Mouse (Mus musculus): ENCODE measurements at regions not wholly inside any gene's neighbourhood (a gene's known extent, or its start where the extent isn't known, plus 50 kb on each side); places are given as distances from the start of the nearest gene placed in this dataset.

- Histone ChIP-seq H3K4me2 (no peak overlapping the region), H3K27ac (no peak overlapping the region), H3K9ac (no peak overlapping the region), H3K36me3 (no peaks in the 10 kb centered on the region), H3K27me3 (no peaks in the 10 kb centered on the region), H3K4me3 (replicated peaks) (no peak overlapping the region), H3K4me1 (peaks cover 24% of the 10 kb centered on the region), H3K9me3 (replicated peaks) (no peaks in the 10 kb centered on the region)
- WGBS = 58% methylated on average over 3 of the region's 3 CpGs
- ATAC-seq (replicated peaks; ENCODE audit: low FRiP score) = no peak
Measured at GRCm38 (mm10) chr10:111897361-111897760, 75.1 kb upstream of the Krr1 start.

GRCm38 (mm10) chr10:111900723-111901716 lies 71.4 kb upstream of the Krr1 start:
- no peak for ATAC-seq (replicated peaks; ENCODE audit: low FRiP score)
- Histone ChIP-seq H3K27me3 (no peaks in the 10 kb centered on the region), H3K9ac (no peak overlapping the region), H3K9me3 (replicated peaks) (no peaks in the 10 kb centered on the region), H3K27ac (no peak overlapping the region), H3K4me3 (replicated peaks) (no peak overlapping the region), H3K4me1 (peaks cover 7% of the 10 kb centered on the region), H3K4me2 (no peak overlapping the region), H3K36me3 (no peaks in the 10 kb centered on the region)
- WGBS = 73% methylated on average over 17 of the region's 17 CpGs

- H3K27me3 ChIP-seq = no peaks in the 10 kb centered on the region
- no peak overlapping the region for H3K4me3 ChIP-seq (replicated peaks)
- H3K36me3 ChIP-seq = no peaks in the 10 kb centered on the region
- H3K27ac ChIP-seq = no peak overlapping the region
- no peak overlapping the region for H3K4me2 ChIP-seq
- ATAC-seq (replicated peaks; ENCODE audit: low FRiP score) = no peak
- H3K9me3 ChIP-seq (replicated peaks) = no peaks in the 10 kb centered on the region
- no peak overlapping the region for H3K9ac ChIP-seq
- 94% methylated on average over 8 of the region's 8 CpGs for WGBS
- peaks cover 7% of the 10 kb centered on the region for H3K4me1 ChIP-seq
Measured at GRCm38 (mm10) chr10:111903956-111904355, 68.5 kb upstream of the Krr1 start.

GRCm38 (mm10) chr10:111907836-111908235 lies 64.6 kb upstream of the Krr1 start:
- H3K4me2 ChIP-seq = no peak overlapping the region
- no peak overlapping the region for H3K4me3 ChIP-seq (replicated peaks)
- H3K4me1 ChIP-seq = no peaks in the 10 kb centered on the region
- no peak for ATAC-seq (replicated peaks; ENCODE audit: low FRiP score)
- H3K27ac ChIP-seq = no peak overlapping the region
- H3K36me3 ChIP-seq = no peaks in the 10 kb centered on the region
- no peaks in the 10 kb centered on the region for H3K9me3 ChIP-seq (replicated peaks)
- H3K9ac ChIP-seq = no peak overlapping the region
- no peaks in the 10 kb centered on the region for H3K27me3 ChIP-seq
- WGBS = 79% methylated on average over 5 of the region's 5 CpGs

- no peaks in the 10 kb centered on the region for H3K27me3 ChIP-seq
- H3K9me3 ChIP-seq (replicated peaks) = no peaks in the 10 kb centered on the region
- no peak for ATAC-seq (replicated peaks; ENCODE audit: low FRiP score)
- H3K36me3 ChIP-seq = no peaks in the 10 kb centered on the region
- 96% methylated on average over 6 of the region's 6 CpGs for WGBS
- H3K4me3 ChIP-seq (replicated peaks) = no peak overlapping the region
- H3K27ac ChIP-seq = no peak overlapping the region
- no peak overlapping the region for H3K4me2 ChIP-seq
- H3K9ac ChIP-seq = no peak overlapping the region
- H3K4me1 ChIP-seq = 0 out of 2 replicates have a peak, but pooled peaks cover 3% of the 10 kb centered on the region
Measured at GRCm38 (mm10) chr10:111912561-111912960, 59.9 kb upstream of the Krr1 start.

- Histone ChIP-seq H3K27me3 (no peaks in the 10 kb centered on the region), H3K27ac (no peak overlapping the region), H3K4me3 (replicated peaks) (no peak overlapping the region), H3K36me3 (no peaks in the 10 kb centered on the region), H3K4me1 (peaks cover 8% of the 10 kb centered on the region), H3K4me2 (no peak overlapping the region), H3K9ac (no peak overlapping the region), H3K9me3 (replicated peaks) (no peaks in the 10 kb centered on the region)
- no peak for ATAC-seq (replicated peaks; ENCODE audit: low FRiP score)
- WGBS = 87% methylated on average over 20 of the region's 20 CpGs
Measured at GRCm38 (mm10) chr10:111913066-111913785, 59.2 kb upstream of the Krr1 start.

DNA sequence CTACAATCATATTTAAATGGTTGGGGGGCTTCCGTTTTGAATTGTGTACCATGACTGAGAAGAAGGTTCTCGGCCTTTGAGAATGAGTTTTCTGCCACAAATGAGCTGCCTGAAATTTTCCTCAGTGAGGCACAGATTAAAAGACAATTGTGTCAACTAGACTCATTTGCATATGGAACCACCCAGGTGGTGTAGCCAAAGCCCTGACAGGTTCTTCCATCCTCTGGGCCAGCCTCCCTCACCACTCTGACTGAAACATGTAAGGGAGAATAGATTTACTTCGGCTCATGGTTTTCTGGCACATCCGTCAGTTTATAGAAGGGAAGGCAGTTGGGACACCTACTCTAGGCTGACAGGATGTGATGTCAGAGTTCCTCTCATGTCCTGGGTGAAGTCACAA lies 58.2 kb upstream of the Krr1 start:
- no peaks in the 10 kb centered on the region for H3K27me3 ChIP-seq
- H3K4me3 ChIP-seq (replicated peaks) = no peak overlapping the region
- no peak overlapping the region for H3K27ac ChIP-seq
- no peaks in the 10 kb centered on the region for H3K36me3 ChIP-seq
- no peaks in the 10 kb centered on the region for H3K9me3 ChIP-seq (replicated peaks)
- no peak overlapping the region for H3K4me2 ChIP-seq
- 92% methylated on average over 4 of the region's 4 CpGs for WGBS
- peaks cover 13% of the 10 kb centered on the region for H3K4me1 ChIP-seq
- no peak overlapping the region for H3K9ac ChIP-seq
- no peak for ATAC-seq (replicated peaks; ENCODE audit: low FRiP score)

- Histone ChIP-seq H3K4me2 (no peak overlapping the region), H3K36me3 (no peaks in the 10 kb centered on the region), H3K4me3 (replicated peaks) (no peak overlapping the region), H3K27ac (peak overlapping the region; percentile 66), H3K27me3 (no peaks in the 10 kb centered on the region), H3K9me3 (replicated peaks) (no peaks in the 10 kb centered on the region), H3K9ac (no peak overlapping the region), H3K4me1 (peaks cover 18% of the 10 kb centered on the region)
- peak; percentile 83 for ATAC-seq (replicated peaks; ENCODE audit: low FRiP score)
- WGBS = 39% methylated on average over 3 of the region's 3 CpGs
Measured at GRCm38 (mm10) chr10:111918071-111918507, 54.4 kb upstream of the Krr1 start.

DNA sequence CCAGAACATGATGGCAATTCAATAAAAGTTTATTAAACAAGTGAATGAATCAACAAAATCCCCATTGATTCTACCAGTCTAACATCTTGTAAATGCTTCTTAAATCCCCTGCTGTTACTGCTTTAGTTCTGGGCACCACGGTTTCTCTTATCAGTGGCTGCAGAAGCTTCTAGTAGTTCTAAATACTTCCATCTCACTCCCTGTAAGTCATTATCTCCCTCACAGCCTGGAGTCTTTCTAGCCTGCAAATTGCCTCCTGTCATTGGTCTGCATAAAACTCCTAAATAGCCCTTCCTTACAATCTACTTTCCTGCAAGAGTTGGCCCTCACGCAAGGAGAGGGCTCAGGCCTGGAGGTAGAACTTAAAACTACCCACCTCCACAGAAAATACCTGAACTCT lies 53.0 kb upstream of the Krr1 start:
- ATAC-seq (replicated peaks; ENCODE audit: low FRiP score) = no peak
- Histone ChIP-seq H3K4me3 (replicated peaks) (no peak overlapping the region), H3K27me3 (no peaks in the 10 kb centered on the region), H3K36me3 (no peaks in the 10 kb centered on the region), H3K4me1 (peaks cover 29% of the 10 kb centered on the region), H3K9me3 (replicated peaks) (no peaks in the 10 kb centered on the region), H3K9ac (no peak overlapping the region), H3K4me2 (no peak overlapping the region), H3K27ac (no peak overlapping the region)
- whole genome bisulfite sequencing = 87% methylated on average over 2 of the region's 2 CpGs

GRCm38 (mm10) chr10:111921492-111921891 lies 51.0 kb upstream of the Krr1 start:
- Histone ChIP-seq H3K27ac (no peak overlapping the region), H3K4me3 (replicated peaks) (no peak overlapping the region), H3K9me3 (replicated peaks) (no peaks in the 10 kb centered on the region), H3K9ac (no peak overlapping the region), H3K36me3 (no peaks in the 10 kb centered on the region), H3K4me1 (peaks cover 35% of the 10 kb centered on the region), H3K27me3 (peaks cover 3% of the 10 kb centered on the region; the same call in 1 of the 2 replicates), H3K4me2 (no peak overlapping the region)
- 0 out of 2 replicates have a peak, but pooled peaks have one; percentile 22 for ATAC-seq (replicated peaks; ENCODE audit: low FRiP score)
- 53% methylated on average over 9 of the region's 9 CpGs for WGBS

Measured in kidney, embryonic 15.5 days (tissue).